Mouse (Mus musculus) testis, adult 10 weeks (tissue): ENCODE data around the gene Gas1. TPM values are rescaled to one million over a fixed set of nuclear protein-coding genes. Genes with fewer than 3 reads are reported as not detected.

ENCODE experiments used
- polyA plus RNA-seq: library from polyadenylated mRNA; stranded (reverse); fragments of 350-450 nt; fragmentation: Illumina TruSeq; extraction: RNeasy Lipid Tissue Mini Kit (QIAGEN cat#74804); gene quantifications from one replicate; pipeline ENCODE4 v1.2.3, GENCODE M21; 2014; ENCODE audit warnings: low read depth, low replicate concordance

Gene Gas1
- polyA plus RNA-seq, result 4.7 TPM

DNA sequence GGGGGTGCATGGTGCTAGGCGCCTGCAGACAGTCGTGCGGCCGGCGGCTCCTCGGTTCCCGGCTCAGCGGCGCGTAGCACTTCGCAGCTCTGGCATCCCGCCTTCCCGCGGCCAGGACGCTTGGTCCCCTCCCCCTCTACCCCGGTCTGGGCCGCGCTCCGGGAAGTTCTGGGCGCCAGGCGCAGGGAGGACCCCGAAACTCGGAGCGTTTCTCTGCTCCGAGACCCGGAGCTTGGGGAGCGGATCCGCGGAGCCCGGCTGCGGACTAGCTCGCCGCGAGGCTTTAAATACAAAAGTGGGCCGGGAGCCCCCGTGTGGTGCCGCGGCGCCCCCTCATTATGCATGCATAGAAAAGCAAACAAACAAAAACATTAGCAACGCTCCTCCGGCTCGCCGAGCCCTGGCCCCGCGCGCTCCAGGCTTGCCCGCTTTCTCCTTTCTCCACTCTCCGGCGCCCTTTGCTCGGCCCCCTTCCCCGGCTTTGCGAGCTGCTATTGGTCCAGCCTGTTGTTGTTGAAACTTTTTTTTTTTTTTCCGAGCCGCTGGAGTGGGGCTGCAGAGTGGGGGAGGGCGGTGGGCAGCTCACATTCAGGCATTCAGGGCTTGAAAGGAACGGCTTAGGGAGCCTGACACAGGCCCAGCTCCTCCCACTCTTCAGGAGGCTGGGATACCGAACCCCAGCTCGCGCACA, at the start of gene Gas1:
Gene Gas1 (minus strand): TSS at position 260 of the 691 bp plus-strand sequence.

